Mouse (Mus musculus) hindbrain, postnatal 0 days (tissue): ENCODE data around the gene Cog6. TPM values are rescaled to one million over a fixed set of nuclear protein-coding genes. Genes with fewer than 3 reads are reported as not detected.

ENCODE experiments used
- ATAC-seq: fragments of 200-750 bp; cut with Nextera tagmentation; 2 replicates; pipeline ENCODE4 v1.8.0; 2017; ENCODE audit warnings: mild to moderate bottlenecking, moderate TSS enrichment, moderate library complexity
- DNase-seq: peaks from one replicate; pipeline ENCODE4 v3.0.0-alpha.2; 2015; ENCODE audit warnings: low spot score
- H3K27ac ChIP-seq: fragments of 300-500 bp; sonication (generic); 2 replicates; pipeline ENCODE4 v1.5.1; 2014; ENCODE audit warnings: mild to moderate bottlenecking
- H3K27me3 ChIP-seq: fragments of 300-500 bp; sonication (generic); 2 replicates; pipeline ENCODE4 v1.6.1; 2014; ENCODE audit warnings: low read length, mixed read lengths; ENCODE audit not compliant: insufficient read depth
- H3K36me3 ChIP-seq: fragments of 300-500 bp; sonication (generic); 2 replicates; pipeline ENCODE4 v1.6.1; 2014; ENCODE audit warnings: low read length, mixed read lengths; ENCODE audit not compliant: insufficient read depth
- H3K4me1 ChIP-seq: fragments of 300-500 bp; sonication (generic); 2 replicates; pipeline ENCODE4 v1.6.1; 2014; ENCODE audit warnings: antibody characterized with exemption, low read length, mixed read lengths; ENCODE audit not compliant: insufficient read depth
- H3K4me2 ChIP-seq: fragments of 300-500 bp; sonication (generic); 2 replicates; pipeline ENCODE4 v1.6.1; 2014; ENCODE audit warnings: low read depth, mild to moderate bottlenecking, low read length, moderate library complexity, mixed read lengths
- H3K4me3 ChIP-seq: fragments of 300-500 bp; sonication (generic); 2 replicates; pipeline ENCODE4 v1.5.1; 2014; ENCODE audit warnings: low read length
- H3K9ac ChIP-seq: fragments of 300-500 bp; sonication (generic); replicated peaks from 2 replicates; pipeline ENCODE4 v1.6.1; 2014; ENCODE audit warnings: mild to moderate bottlenecking, low read length, moderate library complexity, mixed read lengths
- H3K9me3 ChIP-seq: fragments of 300-500 bp; sonication (generic); 2 replicates; pipeline ENCODE4 v1.6.1; 2016; ENCODE audit warnings: low read length, mixed read lengths
- CTCF ChIP-seq: IDR thresholded peaks from 2 replicates; pipeline ENCODE4 v1.5.1; 2016; ENCODE audit warnings: antibody characterized with exemption, control low read depth, low read depth
- WGBS: fragments of 180-500 bp; shearing (Covaris S2); extraction: QIAGEN DNeasy Blood & Tissue Kit; methylation state at CpG from one replicate; pipeline ENCODE4 v1.1.7; 2014; 5-methylcytosine and 5-hydroxymethylcytosine counted together
- polyA plus RNA-seq: library from polyadenylated mRNA; unstranded; fragments of >200 nt; fragmentation: Nextera tagmentation; extraction: Ambion mirVana; gene quantifications from 2 replicates; pipeline ENCODE4 v1.2.1, GENCODE M21; 2015
- total RNA-seq: library from RNA; depleted of rRNA; stranded (reverse); fragments of >200 nt; gene quantifications from 2 replicates; pipeline ENCODE4 v1.2.3, GENCODE M21; 2014

The Cog6 gene
- total and polyA plus RNA-seq, 2 experiments from 2014 or later, result 24.8 to 28.0 TPM

DNA sequence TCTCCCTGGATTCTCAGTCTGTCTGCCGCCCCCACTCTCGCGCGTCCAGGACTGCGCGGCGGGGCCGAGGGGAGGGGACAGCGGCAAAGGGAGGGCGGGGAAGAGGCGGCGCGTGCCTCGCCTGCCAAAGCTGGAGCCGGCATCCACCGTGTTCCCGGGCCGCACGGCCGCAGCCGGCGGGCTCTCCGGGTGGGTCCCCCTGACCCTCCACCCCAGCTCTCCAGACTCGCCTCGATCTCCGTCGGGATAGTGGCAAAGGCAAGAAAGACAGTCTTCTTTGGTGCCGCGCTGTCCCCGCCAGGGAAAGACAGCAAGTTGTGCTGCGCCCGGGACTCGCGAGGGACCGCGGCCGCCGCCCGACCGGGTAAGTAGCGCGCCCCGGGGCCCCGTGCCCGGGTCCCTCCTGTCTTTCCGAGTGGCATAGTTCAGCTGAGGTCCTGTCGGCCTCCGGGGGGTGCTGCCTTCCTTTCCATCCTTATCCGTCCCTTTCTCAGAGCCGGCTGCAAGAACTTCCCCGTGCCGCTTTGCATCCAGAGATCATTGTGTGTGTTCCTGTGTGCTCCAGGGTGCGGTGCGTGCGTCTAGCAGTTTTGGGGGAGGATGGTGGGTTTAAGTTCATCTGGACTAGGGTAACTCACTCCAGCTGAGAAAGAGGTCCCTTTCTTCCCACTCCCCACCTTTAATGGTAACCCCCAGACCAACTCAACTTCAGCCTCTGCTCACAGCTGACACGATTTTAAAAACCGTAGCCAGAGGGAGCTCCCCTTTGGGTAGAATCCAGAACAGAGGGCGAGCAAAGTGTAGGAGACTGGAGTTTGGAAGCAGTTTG, 24.6 kb upstream of the Cog6 start, which contains the start of gene Lhfp:
Gene Lhfp, plus strand, starts transcription at position 118 of the 829 bp plus-strand sequence.
- WGBS, result under 1% methylated on average over 51 of the region's 58 CpGs
- Histone ChIP-seq H3K27me3 (no peaks in the 10 kb centered on the region), H3K4me1 (no peaks in the 10 kb centered on the region), H3K9ac (peak within 1 kb of the TSS; percentile 56), H3K36me3 (no peaks in the 10 kb centered on the region), H3K4me2 (peak within 1 kb of the TSS; percentile 84), H3K4me3 (peak within 1 kb of the TSS; percentile 71), H3K9me3 (no peaks in the 10 kb centered on the region), H3K27ac (peak within 1 kb of the TSS; percentile 64)
- DNase-seq (peak; percentile 79), ATAC-seq (peak; percentile 94)
- TF ChIP-seq CTCF, result peak; percentile 45

DNA sequence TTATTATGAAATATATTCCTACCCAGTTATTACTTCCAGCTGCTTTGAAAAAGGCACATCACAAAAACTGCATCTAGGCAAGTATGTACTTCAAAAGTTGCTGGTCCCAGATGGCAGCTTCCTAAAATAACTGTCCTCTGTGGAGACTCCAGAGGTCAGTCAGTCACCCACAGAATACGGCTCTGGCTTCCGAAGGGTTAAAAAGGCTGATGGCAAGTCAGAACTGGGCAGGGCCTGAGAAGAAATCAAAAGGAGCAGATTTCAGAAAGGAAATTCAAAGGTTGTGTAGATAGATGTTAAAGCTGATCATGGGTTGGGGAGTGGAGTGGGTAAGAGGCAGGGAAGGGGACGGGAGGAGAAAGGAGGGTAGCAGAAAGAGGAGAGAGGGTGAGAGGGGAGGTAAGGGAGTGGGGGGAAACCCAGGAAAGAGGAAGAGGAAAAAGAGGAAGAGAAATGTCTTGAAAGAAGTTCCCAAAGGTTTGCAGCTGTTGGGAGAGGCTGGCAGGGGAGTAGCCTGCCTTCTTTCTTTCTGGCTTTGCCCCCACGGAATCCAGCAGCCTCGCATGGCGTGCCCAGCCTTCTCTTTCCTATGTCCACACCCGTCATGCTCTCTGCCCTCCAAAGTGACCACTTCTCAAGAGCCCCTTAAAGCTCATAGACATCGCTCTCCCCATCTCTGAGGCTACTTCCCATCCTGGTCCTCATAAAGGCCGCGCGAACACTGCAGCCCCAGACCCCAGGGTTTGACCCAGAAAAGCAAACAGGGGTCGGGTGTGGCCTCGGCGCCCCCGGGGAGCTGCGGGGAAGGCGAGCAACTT, 23.8 kb upstream of the Cog6 start:
- Histone ChIP-seq H3K36me3 (no peaks in the 10 kb centered on the region), H3K9ac (peak overlapping the region; percentile 56), H3K4me3 (peak overlapping the region; percentile 71), H3K27ac (peak overlapping the region; percentile 64; the same call in 1 of the 2 replicates), H3K27me3 (no peaks in the 10 kb centered on the region), H3K9me3 (no peaks in the 10 kb centered on the region), H3K4me1 (no peaks in the 10 kb centered on the region), H3K4me2 (peak overlapping the region; percentile 84)
- ATAC-seq, result peak; percentile 63; the same call in 1 of the 2 replicates
- 7% methylated on average over 16 of the region's 17 CpGs for whole genome bisulfite sequencing
- DNase-seq, result no peak
- TF ChIP-seq CTCF, result no peak

DNA sequence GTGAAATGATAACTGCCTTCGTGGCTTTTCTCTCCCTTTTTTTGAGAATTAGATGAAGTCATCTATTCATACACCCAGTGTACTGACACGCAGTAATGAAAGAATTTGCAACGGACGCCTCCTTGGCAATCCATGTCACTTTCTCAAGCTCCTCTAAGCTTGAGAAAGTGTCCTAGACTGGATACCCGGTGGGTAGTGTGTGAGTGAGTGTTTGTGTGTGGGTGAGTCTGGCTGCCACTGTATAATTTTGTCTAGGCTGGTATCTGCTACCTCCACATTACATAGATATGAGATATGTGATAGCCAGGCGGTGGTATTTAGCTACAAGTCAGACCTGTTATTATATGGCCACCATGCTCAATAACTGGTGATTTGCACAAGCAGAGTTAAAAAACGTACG, 22.7 kb upstream of the Cog6 start:
- no peaks in the 10 kb centered on the region for H3K4me1 ChIP-seq
- no peaks in the 10 kb centered on the region for H3K36me3 ChIP-seq
- H3K27ac ChIP-seq, result no peak overlapping the region
- no peak overlapping the region for H3K4me2 ChIP-seq
- H3K9ac ChIP-seq, result no peak overlapping the region
- no peaks in the 10 kb centered on the region for H3K27me3 ChIP-seq
- ATAC-seq, result no peak
- DNase-seq, result no peak
- H3K9me3 ChIP-seq, result no peaks in the 10 kb centered on the region
- H3K4me3 ChIP-seq, result no peak overlapping the region
- 68% methylated on average over 8 of the region's 8 CpGs for WGBS
- TF ChIP-seq CTCF, result no peak

DNA sequence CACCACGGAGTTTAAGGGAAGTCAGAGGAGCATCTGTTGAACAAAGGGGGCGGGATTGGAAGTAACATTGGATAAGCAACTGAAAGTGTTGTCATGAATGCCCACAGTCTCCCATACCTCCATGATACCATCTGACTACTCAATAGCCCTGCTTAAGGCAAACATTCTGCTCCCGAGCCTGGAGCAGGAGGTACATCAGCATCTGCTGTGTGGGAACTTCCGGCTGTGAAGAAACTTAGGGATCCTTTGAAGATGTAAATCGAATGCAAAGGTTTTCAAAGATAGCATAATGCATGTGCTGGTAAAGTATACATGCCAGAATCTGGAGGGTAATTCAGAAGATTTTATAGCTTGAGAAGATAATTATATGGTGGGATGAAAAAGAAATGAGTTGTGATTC, 21.9 kb upstream of the Cog6 start:
- H3K27me3 ChIP-seq, result no peaks in the 10 kb centered on the region

DNA sequence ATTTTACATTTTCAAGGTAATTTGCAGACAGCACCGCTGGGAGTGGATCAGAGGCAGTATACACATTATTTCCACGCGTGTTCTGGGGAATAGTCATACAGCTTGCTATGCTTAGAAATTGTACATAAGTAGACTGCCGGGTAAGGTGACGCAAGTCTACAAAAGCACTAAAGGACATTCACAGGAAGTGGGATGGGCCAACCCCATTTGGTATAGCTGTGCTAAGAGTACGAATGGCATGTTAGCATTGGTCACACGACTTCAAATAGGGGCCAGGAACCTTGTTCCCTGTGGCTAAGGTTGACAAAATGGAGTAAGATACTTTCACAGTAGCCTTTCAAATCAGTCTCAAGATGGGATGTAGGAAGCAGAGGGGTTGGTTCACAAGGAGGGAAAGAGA, 19.9 kb upstream of the Cog6 start:
- DNase-seq (no peak), ATAC-seq (no peak)
- WGBS, result 93% methylated on average over 7 of the region's 7 CpGs
- Histone ChIP-seq H3K4me2 (no peak overlapping the region), H3K36me3 (no peaks in the 10 kb centered on the region), H3K9ac (no peak overlapping the region), H3K9me3 (no peaks in the 10 kb centered on the region), H3K4me3 (no peak overlapping the region), H3K27me3 (no peaks in the 10 kb centered on the region), H3K4me1 (no peaks in the 10 kb centered on the region), H3K27ac (no peak overlapping the region)
- TF ChIP-seq CTCF, result no peak

More for the DNA sequence above, 21.9 kb upstream of the Cog6 start:
- ATAC-seq (no peak), DNase-seq (no peak)
- H3K9me3 ChIP-seq, result no peaks in the 10 kb centered on the region
- H3K4me1 ChIP-seq, result no peaks in the 10 kb centered on the region
- H3K4me3 ChIP-seq, result no peak overlapping the region
- H3K4me2 ChIP-seq, result no peak overlapping the region
- 79% methylated on average over 5 of the region's 5 CpGs for WGBS
- H3K27ac ChIP-seq, result no peak overlapping the region
- H3K36me3 ChIP-seq, result no peaks in the 10 kb centered on the region
- H3K9ac ChIP-seq, result no peak overlapping the region
- no peak for TF ChIP-seq CTCF

DNA sequence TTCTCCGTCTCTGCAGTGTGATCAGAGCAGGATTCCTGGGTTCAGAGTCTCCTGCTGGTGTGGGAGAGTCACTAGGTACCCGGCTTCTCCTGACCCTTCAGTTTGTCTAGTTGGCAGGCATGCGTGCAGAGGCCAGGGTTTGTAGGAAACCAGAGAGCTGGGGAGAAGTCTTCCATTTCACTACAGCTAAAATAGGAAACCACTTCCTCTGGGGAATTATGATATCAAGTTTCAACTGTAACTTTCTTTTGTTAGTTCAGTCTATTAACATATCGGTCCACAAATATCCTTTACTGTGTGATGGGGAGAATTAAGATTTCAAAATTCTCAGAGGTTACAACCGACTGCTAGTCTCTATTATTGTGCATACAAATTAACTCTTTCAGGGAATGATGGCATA, 19.0 kb upstream of the Cog6 start:
- Histone ChIP-seq H3K27me3 (no peaks in the 10 kb centered on the region), H3K4me1 (no peaks in the 10 kb centered on the region), H3K36me3 (no peaks in the 10 kb centered on the region), H3K9me3 (no peaks in the 10 kb centered on the region), H3K4me2 (no peak overlapping the region), H3K9ac (no peak overlapping the region), H3K4me3 (no peak overlapping the region), H3K27ac (no peak overlapping the region)
- ATAC-seq (no peak), DNase-seq (no peak)
- WGBS, result 69% methylated on average over 5 of the region's 5 CpGs
- TF ChIP-seq CTCF, result no peak
